Mouse (Mus musculus): ENCODE results near the gene Myadm.

DNA sequence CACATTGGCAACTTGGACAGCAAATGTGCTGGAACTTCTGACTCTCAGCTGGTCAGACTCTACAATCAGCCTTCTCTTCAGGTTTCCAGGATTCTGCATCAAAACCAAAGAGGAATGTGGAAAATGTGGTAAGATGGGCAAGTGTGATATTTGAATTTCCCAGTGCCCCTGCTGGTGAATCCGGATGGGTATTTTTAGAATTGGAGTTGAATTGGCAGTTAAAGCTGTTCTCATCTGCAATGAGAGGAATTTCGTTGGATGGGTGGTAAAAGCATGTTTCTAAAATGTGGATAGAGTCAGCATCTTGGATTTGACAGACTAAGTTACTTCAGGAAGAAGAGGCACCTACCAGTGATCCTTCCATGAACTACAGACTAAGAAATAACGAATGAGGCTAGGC, 28.2 kb upstream of the Myadm start:
- TF ChIP-seq CTCF (IDR thresholded peaks at IDR 0.05 in 2 of 3, conservative IDR thresholded peaks at IDR 0.05 in 1 of 3; ENCODE audit: control insufficient read depth in 1 of 3, insufficient read depth in 1 of 3, low read depth in 2 of 3, low read length in 3 of 3, poor library complexity in 1 of 3, severe bottlenecking in 1 of 3) = no peak
- no peak for TF ChIP-seq EP300 (IDR thresholded peaks at IDR 0.05; ENCODE audit: low read depth in 1 of 2, low read length in 2 of 2)
- no peak for TF ChIP-seq ZC3H11A (IDR thresholded peaks at IDR 0.05; ENCODE audit: low read depth, low read length)
- no peak for TF ChIP-seq POLR2AphosphoS5 (IDR thresholded peaks at IDR 0.05; ENCODE audit: borderline replicate concordance, low read depth, low read length)
- no peak for TF ChIP-seq E2F4 (IDR thresholded peaks at IDR 0.05; ENCODE audit: borderline replicate concordance, low read depth, low read length)
- TF ChIP-seq CHD1 (IDR thresholded peaks at IDR 0.05; ENCODE audit: low read depth, low read length) = no peak
- no peak for TF ChIP-seq RCOR1 (IDR thresholded peaks at IDR 0.05; ENCODE audit: low read depth, low read length)
- TF ChIP-seq POLR2A (IDR thresholded peaks at IDR 0.05; ENCODE audit: control insufficient read depth in 1 of 2, insufficient read depth in 1 of 2, low read depth in 1 of 2, low read length in 2 of 2, poor library complexity in 1 of 2) = no peak
- TF ChIP-seq MAX (IDR thresholded peaks at IDR 0.05; ENCODE audit: low read length) = no peak
- TF ChIP-seq KAT2A (conservative IDR thresholded peaks at IDR 0.05; ENCODE audit: low read depth, low read length) = no peak
